Mouse (Mus musculus) MEL (cell line): Measurements from ENCODE around the gene 9330182L06Rik.

Source experiments
- E2F4 ChIP-seq: IDR thresholded peaks from 2 replicates; pipeline ENCODE4 v1.6.1; 2011; ENCODE audit warnings: low read depth, low read length, improper control_type of control experiment, borderline replicate concordance
- ELF1 ChIP-seq: IDR thresholded peaks from 2 replicates; pipeline ENCODE4 v1.6.1; 2014; ENCODE audit warnings: low read depth, mild to moderate bottlenecking, inconsistent platforms, low read length, improper control_type of control experiment, moderate library complexity
- EP300 ChIP-seq, 2 experiments: IDR thresholded peaks; 2 replicates each; pipeline ENCODE4 v1.6.1; 2011; ENCODE audit warnings: improper control_type of control experiment in 2 of 2, low read length in 2 of 2, low read depth in 1 of 2, mild to moderate bottlenecking in 1 of 2
- MXI1 ChIP-seq: IDR thresholded peaks from 2 replicates; pipeline ENCODE4 v1.6.1; 2011; ENCODE audit warnings: mild to moderate bottlenecking, low read depth, low read length, improper control_type of control experiment
- POLR2A ChIP-seq, 2 experiments: IDR thresholded peaks; 2 replicates each; pipeline ENCODE4 v1.6.1; 2011 to 2012; ENCODE audit warnings: low read length in 2 of 2, mild to moderate bottlenecking in 2 of 2, control low read depth in 1 of 2, improper control_type of control experiment in 1 of 2, low read depth in 1 of 2, moderate library complexity in 1 of 2; ENCODE audit not compliant: control insufficient read depth in 1 of 2, insufficient read depth in 1 of 2, poor library complexity in 1 of 2
- RAD21 ChIP-seq: IDR thresholded peaks from 2 replicates; pipeline ENCODE4 v1.6.1; 2011; ENCODE audit warnings: mild to moderate bottlenecking, low read depth, low read length, improper control_type of control experiment
- TBP ChIP-seq: IDR thresholded peaks from 2 replicates; pipeline ENCODE4 v1.8.0; 2011; ENCODE audit warnings: low read depth, low read length, improper control_type of control experiment
- USF1 ChIP-seq: IDR thresholded peaks from 2 replicates; pipeline ENCODE4 v1.6.1; 2014; ENCODE audit warnings: low read depth, mild to moderate bottlenecking, inconsistent platforms, low read length, improper control_type of control experiment, moderate library complexity

GRCm38 (mm10) chr5:9371127-9371526 lies 105.2 kb downstream of the 9330182L06Rik start:
- no peak for TF ChIP-seq ELF1
- TF ChIP-seq MXI1, result no peak
- TF ChIP-seq RAD21, result no peak
- no peak for TF ChIP-seq POLR2A (IDR thresholded peaks at IDR 0.05; ENCODE audit: control insufficient read depth in 1 of 2, insufficient read depth in 1 of 2, low read depth in 1 of 2, low read length in 2 of 2, poor library complexity in 1 of 2)
- no peak for TF ChIP-seq E2F4
- TF ChIP-seq TBP, result no peak
- no peak for TF ChIP-seq USF1
- no peak for TF ChIP-seq EP300 (IDR thresholded peaks at IDR 0.05; ENCODE audit: low read depth in 1 of 2, low read length in 2 of 2)
